Mouse (Mus musculus) limb, embryonic 14.5 days (tissue): ENCODE measurements around the gene Arhgef10l. TPM values are rescaled to one million over a fixed set of nuclear protein-coding genes. Genes with fewer than 3 reads are reported as not detected.
A peak's percentile ranks its signal among the peaks of the same experiment; 100 is the strongest.

Experiments used
- ATAC-seq: fragments of 200-750 bp; cut with Nextera tagmentation; 2 replicates; pipeline ENCODE4 v1.8.0; 2017; ENCODE audit warnings: low read depth, moderate number of reproducible peaks, moderate TSS enrichment; ENCODE audit not compliant: low FRiP score
- DNase-seq: peaks from one replicate; pipeline ENCODE4 v3.0.0-alpha.2; 2015; ENCODE audit warnings: low spot score
- H3K27ac ChIP-seq: fragments of 300-500 bp; sonication (generic); replicated peaks from 2 replicates; pipeline ENCODE4 v1.5.1; 2014; ENCODE audit warnings: low read depth, mild to moderate bottlenecking, low read length, moderate library complexity, mixed read lengths
- H3K27me3 ChIP-seq: fragments of 300-500 bp; sonication (generic); 2 replicates; pipeline ENCODE4 v1.6.1; 2014; ENCODE audit warnings: low read length, mixed read lengths; ENCODE audit not compliant: control insufficient read depth, insufficient read depth
- H3K36me3 ChIP-seq: fragments of 300-500 bp; sonication (generic); 2 replicates; pipeline ENCODE4 v1.6.1; 2014; ENCODE audit warnings: mild to moderate bottlenecking, low read length, moderate library complexity, mixed read lengths; ENCODE audit not compliant: control insufficient read depth, insufficient read depth
- H3K4me1 ChIP-seq: fragments of 300-500 bp; sonication (generic); 2 replicates; pipeline ENCODE4 v1.6.1; 2014; ENCODE audit warnings: antibody characterized with exemption, low read length, mixed read lengths; ENCODE audit not compliant: control insufficient read depth, insufficient read depth
- H3K4me2 ChIP-seq: fragments of 300-500 bp; sonication (generic); replicated peaks from 2 replicates; pipeline ENCODE4 v1.6.1; 2014; ENCODE audit warnings: low read depth, mild to moderate bottlenecking, low read length, moderate library complexity; ENCODE audit not compliant: severe bottlenecking
- H3K4me3 ChIP-seq: fragments of 300-500 bp; sonication (generic); replicated peaks from 2 replicates; pipeline ENCODE4 v1.5.1; 2014; ENCODE audit warnings: low read length
- H3K9ac ChIP-seq: fragments of 300-500 bp; sonication (generic); 2 replicates; pipeline ENCODE4 v1.6.1; 2014; ENCODE audit warnings: mild to moderate bottlenecking, low read depth, low read length, moderate library complexity; ENCODE audit not compliant: severe bottlenecking
- H3K9me3 ChIP-seq: fragments of 300-500 bp; sonication (generic); 2 replicates; pipeline ENCODE4 v1.6.1; 2016; ENCODE audit warnings: low read length; ENCODE audit not compliant: control insufficient read depth
- POLR2A ChIP-seq: fragments of 200-500 bp; IDR thresholded peaks from 2 replicates; pipeline ENCODE4 v1.8.0; 2012; ENCODE audit warnings: inconsistent platforms, mild to moderate bottlenecking, moderate library complexity, borderline replicate concordance; ENCODE audit not compliant: insufficient read depth, insufficient read length; ENCODE audit errors: extremely low read depth
- WGBS: fragments of 180-500 bp; shearing (Covaris S2); extraction: QIAGEN DNeasy Blood & Tissue Kit; methylation state at CpG from one replicate; pipeline ENCODE4 v1.1.7; 2014; 5-methylcytosine and 5-hydroxymethylcytosine counted together
- polyA plus RNA-seq, 2 experiments: library from polyadenylated mRNA; depleted of rRNA in 1 of 2; stranded (reverse) in 1 of 2; unstranded in 1 of 2; fragments of >200 nt; fragmentation: Nextera tagmentation in 1 of 2; extraction: Ambion mirVana in 1 of 2; gene quantifications; 2 replicates each; pipeline versions ENCODE4 v1.2.1 to v1.2.3; 2012 to 2014

Arhgef10l gene
- polyA plus RNA-seq, 2 experiments, result 13.7 to 19.5 TPM

DNA sequence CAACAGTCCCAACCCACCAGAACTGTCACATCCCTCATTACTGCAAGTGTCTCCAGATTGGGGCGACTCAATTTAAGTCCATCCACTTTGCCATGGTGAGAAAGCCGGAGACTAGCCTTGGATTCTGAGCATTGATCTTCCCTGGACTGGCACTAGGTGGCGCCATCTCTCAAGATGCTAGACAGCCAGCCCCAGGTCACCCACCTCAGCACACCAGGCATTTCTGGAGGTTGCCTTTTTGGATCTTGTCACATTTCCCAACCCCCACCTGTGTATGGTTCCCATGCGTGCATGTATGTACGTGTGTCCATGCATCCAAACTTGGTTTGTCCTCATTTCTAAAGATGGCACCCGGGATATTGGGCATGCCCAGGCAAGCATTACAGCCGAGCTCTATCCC, 110.5 kb downstream of the Arhgef10l start:
- no peak for ATAC-seq
- H3K36me3 ChIP-seq, result peaks cover 51% of the 10 kb centered on the region
- TF ChIP-seq POLR2A, result no peak

DNA sequence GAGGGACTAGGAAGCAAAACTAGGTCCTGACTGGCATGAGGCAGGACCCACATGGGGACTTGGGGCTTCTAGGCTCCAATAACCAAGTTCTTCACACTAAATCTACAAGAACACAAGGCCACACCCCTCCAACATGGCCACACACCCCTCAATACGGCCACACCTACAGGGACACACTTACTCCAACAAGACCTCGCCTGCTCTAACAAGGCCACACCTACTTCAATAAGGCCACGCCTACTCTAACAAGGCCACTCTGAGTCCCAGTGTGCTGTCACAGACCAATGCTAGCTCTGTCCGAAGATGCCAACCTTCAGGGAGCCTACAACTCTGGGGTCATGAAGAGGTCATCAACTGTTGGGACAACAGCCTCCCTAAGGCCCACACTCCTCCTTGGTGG, 111.3 kb downstream of the Arhgef10l start:
- ATAC-seq (no peak), DNase-seq (no peak)
- Histone ChIP-seq H3K36me3 (peaks cover 58% of the 10 kb centered on the region), H3K4me2 (no peak overlapping the region), H3K4me3 (no peak overlapping the region), H3K27me3 (no peaks in the 10 kb centered on the region), H3K9me3 (no peaks in the 10 kb centered on the region), H3K27ac (no peak overlapping the region), H3K9ac (no peak overlapping the region), H3K4me1 (no peaks in the 10 kb centered on the region)
- TF ChIP-seq POLR2A, result no peak
- WGBS, result 75% methylated on average over 4 of the region's 4 CpGs

More for the DNA sequence above, 110.5 kb downstream of the Arhgef10l start:
- no peak overlapping the region for H3K27ac ChIP-seq
- peak; percentile 52 for DNase-seq
- H3K4me3 ChIP-seq, result no peak overlapping the region
- 46% methylated on average over 7 of the region's 7 CpGs for WGBS
- H3K9ac ChIP-seq, result no peak overlapping the region
- no peaks in the 10 kb centered on the region for H3K27me3 ChIP-seq
- H3K4me1 ChIP-seq, result no peaks in the 10 kb centered on the region
- H3K9me3 ChIP-seq, result no peaks in the 10 kb centered on the region
- H3K4me2 ChIP-seq, result no peak overlapping the region

DNA sequence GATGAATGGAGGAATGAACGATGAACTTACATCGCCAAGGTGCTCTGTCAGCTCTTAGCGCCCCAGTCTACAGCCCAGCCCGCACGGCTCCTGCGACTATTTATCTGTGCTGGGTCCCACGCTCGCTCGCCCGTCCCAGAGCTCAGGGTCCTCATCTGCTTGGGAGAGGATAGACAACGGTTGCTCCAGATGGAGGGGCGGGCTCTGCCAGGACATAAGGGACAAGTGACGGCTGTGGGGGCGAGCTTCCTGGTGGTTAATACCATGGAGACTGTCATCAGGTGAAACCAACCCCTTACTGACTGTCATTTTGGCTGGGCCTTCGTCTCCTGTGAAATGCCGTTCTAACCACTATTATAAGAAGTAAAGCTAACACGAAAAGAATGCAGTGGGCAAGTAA, 114.0 kb downstream of the Arhgef10l start:
- H3K27me3 ChIP-seq, result no peaks in the 10 kb centered on the region
- WGBS, result 93% methylated on average over 17 of the region's 17 CpGs
- no peaks in the 10 kb centered on the region for H3K9me3 ChIP-seq
- H3K4me1 ChIP-seq, result no peaks in the 10 kb centered on the region
- no peak for DNase-seq
- no peak overlapping the region for H3K4me3 ChIP-seq
- no peak overlapping the region for H3K27ac ChIP-seq
- H3K9ac ChIP-seq, result no peak overlapping the region
- peaks cover 53% of the 10 kb centered on the region for H3K36me3 ChIP-seq
- no peak overlapping the region for H3K4me2 ChIP-seq
- ATAC-seq, result no peak
- TF ChIP-seq POLR2A, result no peak

DNA sequence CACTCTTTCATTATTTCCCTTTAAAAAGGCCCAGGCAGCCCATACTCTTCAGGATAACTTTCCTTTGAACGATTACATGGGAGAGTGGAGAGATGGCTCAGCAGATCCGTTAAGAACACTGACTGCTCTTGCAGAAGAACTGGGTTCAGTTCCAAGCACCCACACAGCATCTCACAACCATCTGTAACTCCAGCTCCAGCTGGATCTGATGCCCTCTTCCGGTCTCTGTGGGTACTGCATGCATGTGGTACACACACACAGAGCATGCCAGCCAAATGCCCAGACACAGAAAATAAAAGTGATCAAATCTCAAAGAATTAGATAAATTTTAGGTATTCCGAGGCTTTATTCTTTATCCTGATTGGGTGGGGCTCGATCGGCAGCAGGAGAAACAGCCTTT, 115.1 kb downstream of the Arhgef10l start:
- Histone ChIP-seq H3K4me2 (no peak overlapping the region), H3K27ac (no peak overlapping the region), H3K9me3 (no peaks in the 10 kb centered on the region), H3K4me3 (no peak overlapping the region), H3K4me1 (no peaks in the 10 kb centered on the region), H3K27me3 (no peaks in the 10 kb centered on the region), H3K36me3 (peaks cover 55% of the 10 kb centered on the region), H3K9ac (no peak overlapping the region)
- 94% methylated on average over 6 of the region's 6 CpGs for WGBS
- no peak for TF ChIP-seq POLR2A
- ATAC-seq (no peak), DNase-seq (no peak)

DNA sequence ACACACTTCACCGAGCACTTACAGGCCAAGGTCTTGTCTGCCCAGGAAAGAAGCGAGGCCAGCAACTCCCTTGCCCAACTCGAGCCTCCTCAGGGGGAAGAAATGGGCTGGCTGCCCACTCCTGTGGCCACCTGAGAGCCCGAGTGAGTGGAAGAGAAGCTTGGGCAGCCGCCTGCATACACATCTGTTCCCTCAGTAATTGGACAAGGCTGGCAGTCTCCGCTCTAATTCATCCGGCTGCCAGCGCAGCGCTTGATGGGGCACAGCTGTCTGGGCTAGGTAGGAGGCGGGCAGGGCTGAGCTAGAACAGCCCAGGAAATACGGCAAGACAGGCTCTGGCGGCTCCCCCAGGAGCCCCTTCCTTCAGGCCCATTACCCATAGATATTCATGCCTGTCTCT, 115.8 kb downstream of the Arhgef10l start:
- 63% methylated on average over 12 of the region's 12 CpGs for WGBS
- TF ChIP-seq POLR2A, result no peak
- H3K4me1 ChIP-seq, result no peaks in the 10 kb centered on the region
- H3K9me3 ChIP-seq, result no peaks in the 10 kb centered on the region
- H3K4me3 ChIP-seq, result no peak overlapping the region
- no peak overlapping the region for H3K4me2 ChIP-seq
- H3K9ac ChIP-seq, result no peak overlapping the region
- DNase-seq (peak; percentile 40), ATAC-seq (no peak)
- no peaks in the 10 kb centered on the region for H3K27me3 ChIP-seq
- peaks cover 55% of the 10 kb centered on the region for H3K36me3 ChIP-seq
- no peak overlapping the region for H3K27ac ChIP-seq

DNA sequence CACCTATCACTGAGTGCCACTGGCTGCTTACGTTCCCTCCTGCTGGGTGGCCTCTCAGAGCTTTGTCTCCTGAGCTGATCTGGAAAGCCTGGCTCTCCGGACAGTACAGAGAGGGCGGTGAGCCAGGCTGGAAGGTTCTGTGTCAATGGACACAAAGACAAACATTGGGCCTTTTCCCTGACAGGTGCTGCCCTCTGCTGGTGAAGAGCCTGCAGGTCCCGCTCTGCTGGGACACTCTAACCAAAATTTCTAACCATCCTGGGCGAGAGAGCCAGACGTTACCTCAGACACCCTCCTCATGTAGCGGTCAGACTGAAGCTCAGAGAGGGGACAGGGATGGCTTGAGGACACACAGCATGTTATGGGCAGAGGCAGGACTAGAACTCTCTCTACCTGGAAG, 118.3 kb downstream of the Arhgef10l start:
- Histone ChIP-seq H3K4me1 (no peaks in the 10 kb centered on the region), H3K27me3 (no peaks in the 10 kb centered on the region), H3K36me3 (peaks cover 59% of the 10 kb centered on the region), H3K9ac (no peak overlapping the region), H3K4me3 (no peak overlapping the region), H3K9me3 (no peaks in the 10 kb centered on the region), H3K27ac (no peak overlapping the region), H3K4me2 (no peak overlapping the region)
- TF ChIP-seq POLR2A, result no peak
- DNase-seq (peak; percentile 59), ATAC-seq (no peak)
- 40% methylated on average over 7 of the region's 7 CpGs for WGBS
